Mouse (Mus musculus) kidney, adult 2 months (tissue): Measurements from ENCODE around the gene Gm8947.
"Not testable (repeated sequence)": the region's sequence is repeated elsewhere in the genome, so short reads cannot be mapped to it uniquely, and the experiment has no call there.

Experiments
- CTCF ChIP-seq: fragments of 200-500 bp; conservative IDR thresholded peaks from 2 replicates; pipeline ENCODE4 v1.5.1; 2011; ENCODE audit warnings: low read depth, mild to moderate bottlenecking, control low read depth, low read length, moderate library complexity, mixed read lengths; ENCODE audit not compliant: insufficient read depth, insufficient read length
- POLR2A ChIP-seq: fragments of 200-500 bp; IDR thresholded peaks from one replicate; pipeline ENCODE4 v1.6.1; 2011; ENCODE audit warnings: low read depth, low read length, control low read depth

DNA sequence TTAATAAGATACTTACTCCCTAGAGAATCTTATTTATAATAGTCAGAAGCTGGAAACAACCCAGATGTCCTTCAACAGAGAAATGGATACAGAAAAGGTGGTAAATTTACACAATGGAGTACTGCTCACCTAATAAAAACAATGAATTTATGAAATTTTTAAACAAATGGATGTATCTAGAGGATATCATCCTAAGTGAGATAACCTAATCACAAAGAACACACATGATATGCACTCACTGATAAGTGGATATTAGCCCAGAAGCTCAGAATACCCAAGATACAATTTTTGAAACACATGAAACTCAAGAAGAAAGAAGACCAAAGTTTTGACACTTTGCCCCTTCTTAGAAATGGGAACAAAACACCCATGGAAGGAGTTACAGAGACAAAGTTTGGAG lies 16.8 kb downstream of the Gm8947 start:
- not testable (repeated sequence) for TF ChIP-seq CTCF, POLR2A
